Mouse (Mus musculus) ovary, adult 18-20 months (tissue): Measurements from ENCODE around the gene Gm11020.

Experiments used
- DNase-seq: peaks from one replicate; pipeline ENCODE4 v3.0.0; 2022; ENCODE audit warnings: low spot score, mixed read lengths

Gm11020 gene

GRCm38 (mm10) chr8:104342426-104342825 lies 21.1 kb downstream of the Gm11020 start:
- DNase-seq = no peak

- DNase-seq = peak; percentile 62
Observed at GRCm38 (mm10) chr8:104343957-104344356, 22.6 kb downstream of the Gm11020 start.

- no peak for DNase-seq
Observed at GRCm38 (mm10) chr8:104344622-104345021, 23.3 kb downstream of the Gm11020 start.

GRCm38 (mm10) chr8:104346706-104347105 lies 25.3 kb downstream of the Gm11020 start:
- DNase-seq = no peak

GRCm38 (mm10) chr8:104348971-104349370 lies 27.6 kb downstream of the Gm11020 start:
- no peak for DNase-seq

GRCm38 (mm10) chr8:104350047-104350446 lies 28.7 kb downstream of the Gm11020 start:
- no peak for DNase-seq

GRCm38 (mm10) chr8:104353186-104353585 lies 31.8 kb downstream of the Gm11020 start:
- DNase-seq = no peak

GRCm38 (mm10) chr8:104354504-104354903 lies 33.1 kb downstream of the Gm11020 start:
- no peak for DNase-seq

- no peak for DNase-seq
Observed at GRCm38 (mm10) chr8:104358637-104359036, 37.3 kb downstream of the Gm11020 start.

- no peak for DNase-seq
Observed at GRCm38 (mm10) chr8:104359778-104360456, 38.5 kb downstream of the Gm11020 start.

GRCm38 (mm10) chr8:104365695-104366094 lies 44.3 kb downstream of the Gm11020 start:
- DNase-seq = no peak

GRCm38 (mm10) chr8:104367398-104367797 lies 46.0 kb downstream of the Gm11020 start:
- DNase-seq = no peak

- no peak for DNase-seq
Observed at GRCm38 (mm10) chr8:104369591-104369990, 48.2 kb downstream of the Gm11020 start.

- DNase-seq = no peak
Observed at GRCm38 (mm10) chr8:104370071-104370470, 48.7 kb downstream of the Gm11020 start.

- DNase-seq = no peak
Observed at GRCm38 (mm10) chr8:104371121-104371520, 49.8 kb downstream of the Gm11020 start.
